9 mouse cellular contexts compared by ENCODE assay signal in genomic region chr9:21148427-21148826, GRCm38 (mm10). TPM values are rescaled to one million over a fixed set of nuclear protein-coding genes. Genes with fewer than 3 reads are reported as not detected.
DNase-seq lines count a peak whose midpoint lies in the region; ATAC-seq and TF ChIP-seq lines count a peak whose summit lies in the region.
"Had no signal": no experiment of that assay in that cellular context is flagged by ENCODE, and none has a peak within 500 bp of the region (broad histone marks: within the 10 kb centered on the region; RNA-seq: fewer than 3 reads in every experiment).

No protein-coding gene starts in this region.

- intact Hi-C loops in heart, postnatal 14 days (cut with DNase I) = no loop called here
- intact Hi-C loops in left cerebral cortex, adult 2 months (cut with DNase I) = no loop called here

- peaks cover 53% of the 10 kb centered on the region for H3K4me1 ChIP-seq in heart, embryonic 10.5 days
- peaks cover 1% of the 10 kb centered on the region for H3K4me1 ChIP-seq in ES-Bruce4 (ENCODE audit: control insufficient read depth, insufficient read depth, low read length)
- peaks cover 16% of the 10 kb centered on the region for H3K4me1 ChIP-seq in hindbrain, embryonic 11.5 days (replicated peaks; ENCODE audit: control insufficient read depth, insufficient read depth, low read length)
- peaks cover 42% of the 10 kb centered on the region for H3K4me1 ChIP-seq in liver, postnatal 0 days (ENCODE audit: insufficient read depth)

- no peak for DNase-seq in heart, embryonic 10.5 days (ENCODE audit: low spot score)
- no peak for DNase-seq in heart, postnatal 14 days
- no peak for DNase-seq in hindbrain, embryonic 11.5 days (ENCODE audit: low spot score)
- no peak for DNase-seq in liver, postnatal 0 days
- DNase-seq in ovary, postnatal 14 days (ENCODE audit: low spot score) = no peak
- DNase-seq in B cell, adult 2 months = no peak
- DNase-seq in left cerebral cortex, adult 2 months (ENCODE audit: extremely low spot score in 1 of 2, low spot score in 2 of 2) = no peak
- DNase-seq: lung, postnatal 36 days had no signal

- H3K4me2 ChIP-seq in hindbrain, embryonic 11.5 days (replicated peaks; ENCODE audit: low read depth, low read length) = peak overlapping the region; percentile 85
- peak overlapping the region; percentile 84 for H3K4me2 ChIP-seq in liver, postnatal 0 days (ENCODE audit: low read depth, low read length)

- no peak for TF ChIP-seq POLR2A in ES-Bruce4 (IDR thresholded peaks at IDR 0.05; ENCODE audit: insufficient read depth, low read length)

- peaks cover 32% of the 10 kb centered on the region for H3K36me3 ChIP-seq in heart, embryonic 10.5 days
- peaks cover 10% of the 10 kb centered on the region for H3K36me3 ChIP-seq in ES-Bruce4 (ENCODE audit: control insufficient read depth, insufficient read depth, low read length, poor library complexity, severe bottlenecking)
- peaks cover 3% of the 10 kb centered on the region; the same call in 1 of the 2 replicates for H3K36me3 ChIP-seq in hindbrain, embryonic 11.5 days (ENCODE audit: control insufficient read depth, insufficient read depth, low read length)
- peaks cover 17% of the 10 kb centered on the region for H3K36me3 ChIP-seq in liver, postnatal 0 days (replicated peaks; ENCODE audit: insufficient read depth, low read length)

- TF ChIP-seq CTCF in ES-Bruce4 (IDR thresholded peaks at IDR 0.05; ENCODE audit: low read depth, low read length) = no peak
- TF ChIP-seq CTCF in liver, postnatal 0 days (IDR thresholded peaks at IDR 0.05; ENCODE audit: low read depth) = no peak
- TF ChIP-seq CTCF in left cerebral cortex, adult 2 months (IDR thresholded peaks at IDR 0.05) = no peak

- no peaks in the 10 kb centered on the region for H3K9me3 ChIP-seq in heart, embryonic 10.5 days
- no peaks in the 10 kb centered on the region for H3K9me3 ChIP-seq in ES-Bruce4 (replicated peaks; ENCODE audit: control insufficient read depth, insufficient read depth, low read length, poor library complexity, severe bottlenecking)
- no peaks in the 10 kb centered on the region for H3K9me3 ChIP-seq in hindbrain, embryonic 11.5 days (ENCODE audit: control insufficient read depth, low read length)
- no peaks in the 10 kb centered on the region for H3K9me3 ChIP-seq in liver, postnatal 0 days (ENCODE audit: low read length)

- no peak for TF ChIP-seq EP300 in ES-Bruce4 (IDR thresholded peaks at IDR 0.05; ENCODE audit: insufficient read depth, low read depth, low read length)
- TF ChIP-seq EP300 in liver, postnatal 0 days (IDR thresholded peaks at IDR 0.05; ENCODE audit: low read depth) = no peak

- ATAC-seq in hindbrain, embryonic 11.5 days (ENCODE audit: low FRiP score) = no peak
- no peak for ATAC-seq in liver, postnatal 0 days

- H3K9ac ChIP-seq in ES-Bruce4 (ENCODE audit: low read depth, poor library complexity, severe bottlenecking) = peak overlapping the region; percentile 88
- H3K9ac ChIP-seq in hindbrain, embryonic 11.5 days (ENCODE audit: low read depth, low read length) = peak overlapping the region; percentile 73
- peak overlapping the region; percentile 77; the same call in 1 of the 2 replicates for H3K9ac ChIP-seq in liver, postnatal 0 days (replicated peaks)

- H3K27me3 ChIP-seq in heart, embryonic 10.5 days (ENCODE audit: insufficient read depth, poor library complexity, severe bottlenecking) = no peaks in the 10 kb centered on the region
- H3K27me3 ChIP-seq in ES-Bruce4 (ENCODE audit: control insufficient read depth, insufficient read depth, low read length, poor library complexity, severe bottlenecking) = no peaks in the 10 kb centered on the region
- H3K27me3 ChIP-seq in hindbrain, embryonic 11.5 days (ENCODE audit: control insufficient read depth, insufficient read depth, low read length) = no peaks in the 10 kb centered on the region
- no peaks in the 10 kb centered on the region for H3K27me3 ChIP-seq in liver, postnatal 0 days (ENCODE audit: insufficient read depth, low read length)

- H3K27ac ChIP-seq in heart, embryonic 10.5 days = no peak overlapping the region
- H3K27ac ChIP-seq in ES-Bruce4 (ENCODE audit: insufficient read depth, low read length) = no peak overlapping the region
- no peak overlapping the region for H3K27ac ChIP-seq in hindbrain, embryonic 11.5 days (ENCODE audit: low read depth, low read length)
- peak overlapping the region; percentile 80; the same call in 1 of the 2 replicates for H3K27ac ChIP-seq in liver, postnatal 0 days (ENCODE audit: low read depth)
- H3K27ac ChIP-seq in left cerebral cortex, adult 2 months = no peak overlapping the region

- H3K4me3 ChIP-seq in heart, embryonic 10.5 days = peak overlapping the region; percentile 79
- H3K4me3 ChIP-seq in ES-Bruce4 (ENCODE audit: low read depth, low read length) = peak overlapping the region; percentile 98
- no peak overlapping the region; the same call in 1 of the 2 replicates for H3K4me3 ChIP-seq in hindbrain, embryonic 11.5 days (ENCODE audit: low read depth, low read length)
- H3K4me3 ChIP-seq in liver, postnatal 0 days (ENCODE audit: low read depth, low read length) = peak overlapping the region; percentile 80
- H3K4me3 ChIP-seq in left cerebral cortex, adult 2 months = no peak overlapping the region

RNA-seq across cellular contexts. Expression of gene Cdc37, which starts 1.4 kb away (rescaled TPM):
- 286 and 333 TPM in 2 replicates for polyA plus RNA-seq in heart, embryonic 10.5 days (2016; fragmentation: Nextera tagmentation; extraction: Ambion mirVana)
- 100 to 1,000 TPM; 151 to 157 TPM for total RNA-seq in heart, postnatal 14 days (2021)
- polyA plus RNA-seq in ES-Bruce4 (2011; ENCODE audit: insufficient read depth, insufficient read length, low read depth, missing spikeins) = 164 and 171 TPM in 2 replicates
- 306 and 307 TPM in 2 replicates for polyA plus RNA-seq in hindbrain, embryonic 11.5 days (2014; fragmentation: Nextera tagmentation; extraction: Ambion mirVana)
- polyA plus RNA-seq in liver, postnatal 0 days (2015; fragmentation: Nextera tagmentation; extraction: Ambion mirVana) = 81.1 and 84.1 TPM in 2 replicates
- 100 to 1,000 TPM; 141 to 143 TPM for total RNA-seq in left cerebral cortex, adult 2 months (2021)

RNA-seq across cellular contexts. Expression of gene Pde4a, which starts 17.1 kb away (rescaled TPM):
- polyA plus RNA-seq in heart, embryonic 10.5 days (2016; fragmentation: Nextera tagmentation; extraction: Ambion mirVana) = 7.5 and 9.0 TPM in 2 replicates
- 10 to 100 TPM; 36.7 to 37.5 TPM for total RNA-seq in heart, postnatal 14 days (2021)
- polyA plus RNA-seq in ES-Bruce4 (2011; ENCODE audit: insufficient read depth, insufficient read length, low read depth, missing spikeins) = 9.5 and 10.4 TPM in 2 replicates
- 5.2 and 5.7 TPM in 2 replicates for polyA plus RNA-seq in hindbrain, embryonic 11.5 days (2014; fragmentation: Nextera tagmentation; extraction: Ambion mirVana)
- 1.4 and 1.5 TPM in 2 replicates for polyA plus RNA-seq in liver, postnatal 0 days (2015; fragmentation: Nextera tagmentation; extraction: Ambion mirVana)
- 100 to 1,000 TPM; 101 to 106 TPM for total RNA-seq in left cerebral cortex, adult 2 months (2021)

RNA-seq across cellular contexts. Expression of gene Tyk2, which starts 17.4 kb away (rescaled TPM):
- polyA plus RNA-seq in heart, embryonic 10.5 days (2016; fragmentation: Nextera tagmentation; extraction: Ambion mirVana) = 12.6 and 16.5 TPM in 2 replicates
- 1 to 10 TPM; 9.2 TPM for total RNA-seq in heart, postnatal 14 days (2021)
- 15.5 and 17.8 TPM in 2 replicates for polyA plus RNA-seq in ES-Bruce4 (2011; ENCODE audit: insufficient read depth, insufficient read length, low read depth, missing spikeins)
- polyA plus RNA-seq in hindbrain, embryonic 11.5 days (2014; fragmentation: Nextera tagmentation; extraction: Ambion mirVana) = 6.9 and 8.0 TPM in 2 replicates
- 4.5 and 5.4 TPM in 2 replicates for polyA plus RNA-seq in liver, postnatal 0 days (2015; fragmentation: Nextera tagmentation; extraction: Ambion mirVana)
- total RNA-seq in left cerebral cortex, adult 2 months (2021) = 10 to 100 TPM; 13.2 to 14.6 TPM

RNA-seq across cellular contexts. Expression of gene Raver1, which starts 56.6 kb away (rescaled TPM):
- 76.7 and 83.9 TPM in 2 replicates for polyA plus RNA-seq in heart, embryonic 10.5 days (2016; fragmentation: Nextera tagmentation; extraction: Ambion mirVana)
- total RNA-seq in heart, postnatal 14 days (2021) = 10 to 100 TPM; 27.4 to 31.2 TPM
- polyA plus RNA-seq in ES-Bruce4 (2011; ENCODE audit: insufficient read depth, insufficient read length, low read depth, missing spikeins) = 60.7 and 61.9 TPM in 2 replicates
- 60.2 and 60.7 TPM in 2 replicates for polyA plus RNA-seq in hindbrain, embryonic 11.5 days (2014; fragmentation: Nextera tagmentation; extraction: Ambion mirVana)
- polyA plus RNA-seq in liver, postnatal 0 days (2015; fragmentation: Nextera tagmentation; extraction: Ambion mirVana) = 8.3 and 9.5 TPM in 2 replicates
- total RNA-seq in left cerebral cortex, adult 2 months (2021) = 10 to 100 TPM; 28.0 to 29.0 TPM

RNA-seq across cellular contexts. Expression of gene Gm38431, which starts 56.6 kb away (rescaled TPM):
- 3.2 and 3.4 TPM in 2 replicates for polyA plus RNA-seq in heart, embryonic 10.5 days (2016; fragmentation: Nextera tagmentation; extraction: Ambion mirVana)
- total RNA-seq in heart, postnatal 14 days (2021) = 1 to 10 TPM in 1 of 2 experiments, under 1 TPM in 1; 0.68 to 1.8 TPM
- polyA plus RNA-seq in ES-Bruce4 (2011; ENCODE audit: insufficient read depth, insufficient read length, low read depth, missing spikeins) = 4.7 and 6.3 TPM in 2 replicates
- polyA plus RNA-seq in hindbrain, embryonic 11.5 days (2014; fragmentation: Nextera tagmentation; extraction: Ambion mirVana) = 2.0 and 2.3 TPM in 2 replicates
- 0.40 and 0.61 TPM in 2 replicates for polyA plus RNA-seq in liver, postnatal 0 days (2015; fragmentation: Nextera tagmentation; extraction: Ambion mirVana)
- total RNA-seq in left cerebral cortex, adult 2 months (2021) = 1 to 10 TPM; 2.2 to 4.2 TPM

Comparison
In these comparisons a context has a peak if more than half of its experiments do, and no peak if none do; other contexts are left out.
1. H3K4me3 ChIP-seq: peak in heart, embryonic 10.5 days (single experiment), ES-Bruce4 (single experiment) and liver, postnatal 0 days (single experiment); none in hindbrain, embryonic 11.5 days (single experiment) and left cerebral cortex, adult 2 months (single experiment).
2. Peak in every context shown above with its lines, with median percentiles within 50 percentile points of each other: H3K9ac ChIP-seq.